Mouse (Mus musculus) intestine, postnatal 0 days (tissue): Measurements from ENCODE around the gene Fitm1. TPM values are rescaled to one million over a fixed set of nuclear protein-coding genes. Genes with fewer than 3 reads are reported as not detected.
A peak's percentile ranks its signal among the peaks of the same experiment; 100 is the strongest.

Experiments used
- ATAC-seq: fragments of 200-750 bp; cut with Nextera tagmentation; 2 replicates; pipeline ENCODE4 v1.8.0; 2017; ENCODE audit warnings: mild to moderate bottlenecking, moderate TSS enrichment, moderate library complexity
- H3K27ac ChIP-seq: fragments of 300-500 bp; sonication (generic); 2 replicates; pipeline ENCODE4 v1.5.1; 2014; ENCODE audit warnings: mild to moderate bottlenecking, low read depth, low read length, moderate library complexity
- H3K27me3 ChIP-seq: fragments of 300-500 bp; sonication (generic); replicated peaks from 2 replicates; pipeline ENCODE4 v1.6.1; 2014; ENCODE audit warnings: low read length, mixed read lengths; ENCODE audit not compliant: control insufficient read depth, insufficient read depth
- H3K36me3 ChIP-seq: fragments of 300-500 bp; sonication (generic); 2 replicates; pipeline ENCODE4 v1.6.1; 2014; ENCODE audit warnings: mild to moderate bottlenecking, moderate library complexity; ENCODE audit not compliant: control insufficient read depth, insufficient read depth
- H3K4me1 ChIP-seq: fragments of 300-500 bp; sonication (generic); replicated peaks from 2 replicates; pipeline ENCODE4 v1.6.1; 2014; ENCODE audit warnings: antibody characterized with exemption, low read length, mixed read lengths; ENCODE audit not compliant: control insufficient read depth, insufficient read depth
- H3K4me2 ChIP-seq: fragments of 300-500 bp; sonication (generic); replicated peaks from 2 replicates; pipeline ENCODE4 v1.6.1; 2014; ENCODE audit warnings: low read depth, mild to moderate bottlenecking, moderate library complexity
- H3K4me3 ChIP-seq: fragments of 300-500 bp; sonication (generic); 2 replicates; pipeline ENCODE4 v1.5.1; 2014; ENCODE audit warnings: low read depth, low read length
- H3K9ac ChIP-seq: fragments of 300-500 bp; sonication (generic); 2 replicates; pipeline ENCODE4 v1.6.1; 2014; ENCODE audit warnings: mild to moderate bottlenecking, low read depth, low read length
- H3K9me3 ChIP-seq: fragments of 300-500 bp; sonication (generic); 2 replicates; pipeline ENCODE4 v1.6.1; 2016; ENCODE audit warnings: mixed run types; ENCODE audit not compliant: control insufficient read depth
- CTCF ChIP-seq: sonication (generic); IDR thresholded peaks from 2 replicates; pipeline ENCODE4 v1.5.1; 2016; ENCODE audit warnings: low read depth, mild to moderate bottlenecking, control low read depth, antibody characterized with exemption, moderate library complexity
- WGBS: fragments of 180-500 bp; shearing (Covaris S2); extraction: QIAGEN DNeasy Blood & Tissue Kit; methylation state at CpG from one replicate; pipeline ENCODE4 v1.1.7; 2014; 5-methylcytosine and 5-hydroxymethylcytosine counted together
- polyA plus RNA-seq: library from polyadenylated mRNA; unstranded; fragments of >200 nt; fragmentation: Nextera tagmentation; extraction: Ambion mirVana; gene quantifications from 2 replicates; pipeline ENCODE4 v1.2.1, GENCODE M21; 2015

The Fitm1 gene
- polyA plus RNA-seq, 1 experiment from 2014 or later, result 0.48 TPM

DNA sequence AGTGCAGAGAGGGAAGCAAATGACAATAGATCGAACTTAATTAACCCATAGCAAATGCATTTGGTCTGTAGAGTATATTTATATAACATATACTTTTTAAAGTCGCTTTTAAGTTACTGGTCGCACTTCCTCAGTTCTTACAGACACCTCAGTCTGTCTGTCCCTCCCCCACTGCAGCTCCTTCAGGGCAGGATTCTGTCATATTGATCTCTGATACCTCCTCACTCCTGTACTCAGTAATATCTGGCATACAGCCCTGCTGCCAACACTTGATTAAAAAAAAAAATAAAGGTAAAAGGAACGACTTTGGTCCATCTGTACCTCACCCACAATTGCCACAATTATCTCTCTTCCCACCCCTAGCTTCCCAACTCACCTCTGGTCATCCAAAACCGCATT is 8.9 kb downstream of the Fitm1 start:
- peaks cover 41% of the 10 kb centered on the region for H3K36me3 ChIP-seq
- H3K4me2 ChIP-seq, result peak overlapping the region; percentile 86
- H3K27ac ChIP-seq, result no peak overlapping the region
- no peaks in the 10 kb centered on the region for H3K27me3 ChIP-seq
- H3K9me3 ChIP-seq, result no peaks in the 10 kb centered on the region
- H3K4me1 ChIP-seq, result no peaks in the 10 kb centered on the region
- peak overlapping the region; percentile 59 for H3K4me3 ChIP-seq
- H3K9ac ChIP-seq, result 0 out of 2 replicates have a peak overlapping the region, but pooled peaks have one; percentile 57
- WGBS, result 46% methylated on average over 5 of the region's 5 CpGs
- TF ChIP-seq CTCF, result no peak
- ATAC-seq, result no peak

DNA sequence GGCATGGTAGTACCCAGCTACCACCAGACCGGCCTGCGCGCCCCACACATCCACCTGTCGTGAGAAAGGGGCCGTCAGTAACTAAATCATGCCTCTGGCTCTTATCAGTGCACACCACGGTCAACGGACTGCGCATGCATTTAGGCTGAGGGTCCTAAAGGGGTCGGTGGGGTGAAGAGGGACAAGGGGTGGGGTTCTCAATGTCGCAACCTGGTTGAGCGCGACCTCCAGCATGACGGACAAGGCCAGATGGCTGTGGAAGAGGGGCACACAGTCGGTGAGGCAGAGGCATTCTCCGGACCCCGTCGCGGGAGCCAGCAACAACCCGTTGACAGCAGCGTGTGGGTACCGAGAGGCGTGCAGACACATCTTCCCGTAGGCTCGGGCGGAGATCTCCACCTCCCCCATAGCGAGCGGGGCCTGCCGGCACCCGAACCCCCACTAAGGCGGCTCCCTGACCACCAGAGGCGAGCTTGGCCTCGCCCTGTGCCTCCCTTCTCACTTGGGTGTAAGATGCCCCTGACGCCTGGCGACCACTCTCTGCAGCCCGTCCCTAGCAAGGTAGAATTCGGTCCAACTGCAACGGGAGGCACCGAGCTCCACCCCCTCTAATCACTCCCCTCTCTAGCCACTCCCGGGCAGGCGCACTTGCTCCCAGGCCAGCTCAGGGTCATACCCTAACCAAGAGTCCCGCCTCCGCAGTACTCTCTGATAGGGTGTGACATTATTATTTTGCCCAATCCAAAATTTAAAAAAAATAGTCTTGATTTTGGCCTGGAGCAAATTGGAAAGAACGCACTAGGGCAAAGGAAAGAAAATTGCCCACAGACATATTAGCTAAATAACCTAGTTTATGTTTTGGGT is 9.5 kb downstream of the Fitm1 start, which contains the start of gene Emc9:
Gene Emc9 (minus strand): TSS at position 601 of the 864 bp plus-strand sequence.
- Histone ChIP-seq H3K4me1 (no peaks in the 10 kb centered on the region), H3K27ac (peak within 1 kb of the TSS; percentile 50; the same call in 1 of the 2 replicates), H3K36me3 (peaks cover 42% of the 10 kb centered on the region), H3K4me2 (peak within 1 kb of the TSS; percentile 86), H3K9ac (peak within 1 kb of the TSS; percentile 57), H3K9me3 (no peaks in the 10 kb centered on the region), H3K27me3 (no peaks in the 10 kb centered on the region), H3K4me3 (peak within 1 kb of the TSS; percentile 59)
- no peak; the same call in 1 of the 2 replicates for TF ChIP-seq CTCF
- 5% methylated on average over 43 of the region's 43 CpGs for WGBS
- ATAC-seq, result peak; percentile 83

DNA sequence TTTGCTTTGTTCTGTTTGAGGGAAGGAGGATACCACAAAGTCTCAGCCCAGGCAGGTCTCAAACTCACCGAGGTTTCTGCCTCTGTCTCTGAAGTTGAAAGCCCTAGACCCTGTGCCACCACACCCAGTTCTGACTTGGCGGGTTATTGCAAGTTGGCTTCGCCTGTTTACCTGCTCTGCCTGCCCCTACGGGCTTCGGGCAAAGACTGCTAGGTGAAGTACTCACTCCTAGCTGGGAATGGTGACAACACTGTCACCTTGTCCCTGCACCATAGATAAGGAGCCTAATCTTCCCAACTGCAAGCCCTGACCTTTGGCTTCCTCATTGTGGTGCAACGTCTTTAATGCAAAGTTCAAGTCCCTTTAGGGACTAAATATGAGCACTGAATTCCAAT is 10.1 kb downstream of the Fitm1 start:
- H3K27ac ChIP-seq, result peak overlapping the region; percentile 50; the same call in 1 of the 2 replicates
- H3K4me2 ChIP-seq, result peak overlapping the region; percentile 86
- 22% methylated on average over 6 of the region's 6 CpGs for WGBS
- no peak for TF ChIP-seq CTCF
- H3K9ac ChIP-seq, result no peak overlapping the region
- H3K27me3 ChIP-seq, result no peaks in the 10 kb centered on the region
- peaks cover 37% of the 10 kb centered on the region for H3K36me3 ChIP-seq
- H3K4me1 ChIP-seq, result no peaks in the 10 kb centered on the region
- no peaks in the 10 kb centered on the region for H3K9me3 ChIP-seq
- peak overlapping the region; percentile 59; the same call in 1 of the 2 replicates for H3K4me3 ChIP-seq
- ATAC-seq, result peak; percentile 77

DNA sequence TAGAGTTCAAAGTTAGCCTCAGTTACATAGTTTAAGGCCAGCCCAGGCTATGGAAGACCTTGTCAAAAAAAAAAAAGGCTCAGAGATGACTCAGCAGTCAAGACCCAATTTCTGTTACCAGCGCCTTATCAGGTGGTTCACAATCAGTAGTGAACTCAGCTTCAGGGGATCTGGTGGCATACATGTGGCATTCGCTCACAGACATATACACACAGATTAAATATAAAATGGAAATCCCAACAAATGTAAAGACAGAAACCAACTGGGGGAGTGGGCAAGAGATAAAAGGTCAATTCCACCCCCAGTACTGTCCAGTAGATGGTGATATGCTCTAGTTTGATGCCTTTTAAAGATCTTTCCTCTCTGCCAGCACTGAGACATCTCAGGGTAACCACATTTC is 10.7 kb downstream of the Fitm1 start:
- Histone ChIP-seq H3K36me3 (peaks cover 31% of the 10 kb centered on the region), H3K9me3 (no peaks in the 10 kb centered on the region), H3K4me3 (no peak overlapping the region), H3K4me1 (no peaks in the 10 kb centered on the region), H3K4me2 (no peak overlapping the region), H3K9ac (no peak overlapping the region), H3K27me3 (no peaks in the 10 kb centered on the region), H3K27ac (0 out of 2 replicates have a peak overlapping the region, but pooled peaks have one; percentile 16)
- no peak for ATAC-seq
- 76% methylated on average over 2 of the region's 2 CpGs for WGBS
- peak; percentile 39; the same call in 1 of the 2 replicates for TF ChIP-seq CTCF

DNA sequence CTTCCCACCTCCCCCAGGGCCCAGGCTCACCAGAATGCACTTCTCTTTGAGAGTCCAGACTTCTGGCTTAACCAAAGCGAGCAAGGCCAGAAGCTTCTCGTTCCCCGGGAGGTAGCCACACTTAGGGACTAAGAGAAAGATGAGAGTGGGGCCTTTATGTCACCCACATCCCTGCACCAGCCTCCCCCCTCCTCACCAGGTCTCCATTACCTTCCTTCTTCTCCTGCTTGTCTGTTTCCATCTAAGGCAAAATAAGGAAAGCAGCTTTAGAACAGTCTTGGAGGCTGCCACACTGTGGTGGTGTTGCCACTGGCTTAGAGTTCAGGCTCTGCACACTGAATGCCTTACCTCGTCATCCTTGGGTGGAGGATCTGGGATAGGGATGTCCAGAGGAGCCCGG is 13.9 kb downstream of the Fitm1 start:
- Histone ChIP-seq H3K36me3 (peaks cover 23% of the 10 kb centered on the region), H3K4me2 (no peak overlapping the region), H3K27ac (no peak overlapping the region), H3K27me3 (no peaks in the 10 kb centered on the region), H3K4me1 (peaks cover 6% of the 10 kb centered on the region; the same call in 1 of the 2 replicates), H3K4me3 (no peak overlapping the region), H3K9ac (no peak overlapping the region), H3K9me3 (no peaks in the 10 kb centered on the region)
- ATAC-seq, result no peak
- 91% methylated on average over 5 of the region's 5 CpGs for WGBS
- TF ChIP-seq CTCF, result no peak

DNA sequence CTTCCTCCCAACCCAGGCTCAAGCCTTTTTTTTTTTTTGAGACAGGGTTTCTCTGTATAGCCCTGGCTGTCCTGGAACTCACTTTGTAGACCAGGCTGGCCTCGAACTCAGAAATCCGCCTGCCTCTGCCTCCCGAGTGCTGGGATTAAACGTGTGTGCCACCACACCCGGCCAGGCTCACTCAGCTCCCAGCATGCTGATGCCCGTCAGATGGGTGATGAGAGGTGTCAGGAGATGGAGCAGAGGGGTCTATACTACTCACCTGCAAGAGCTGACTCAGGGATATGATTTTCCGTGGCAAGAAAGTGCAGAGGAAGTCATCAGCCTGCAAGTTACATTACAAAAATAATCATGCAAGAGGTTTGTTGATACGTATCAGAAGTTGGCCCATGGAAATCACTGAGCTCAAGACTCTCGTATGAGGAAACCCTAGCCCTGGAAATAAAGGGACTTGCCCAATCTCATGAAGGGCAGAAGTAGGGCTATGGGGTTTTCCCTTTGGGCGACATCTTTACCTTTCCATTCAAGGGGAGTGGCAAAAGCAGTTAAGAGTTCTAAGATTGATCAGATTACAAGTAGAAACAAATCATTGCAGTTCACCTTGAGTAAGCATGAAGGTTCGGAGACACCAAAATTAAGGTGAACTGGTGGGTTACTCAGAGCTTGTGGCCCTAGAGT is 14.5 kb downstream of the Fitm1 start:
- 65% methylated on average over 11 of the region's 11 CpGs for WGBS

More for the DNA sequence above, 14.5 kb downstream of the Fitm1 start:
- Histone ChIP-seq H3K36me3 (peaks cover 30% of the 10 kb centered on the region), H3K4me2 (peak overlapping the region; percentile 90), H3K4me1 (peaks cover 6% of the 10 kb centered on the region; the same call in 1 of the 2 replicates), H3K9me3 (no peaks in the 10 kb centered on the region), H3K9ac (peak overlapping the region; percentile 67), H3K4me3 (peak overlapping the region; percentile 94), H3K27ac (peak overlapping the region; percentile 90), H3K27me3 (no peaks in the 10 kb centered on the region)
- no peak for ATAC-seq
- no peak for TF ChIP-seq CTCF
